Mouse (Mus musculus): Measurements from ENCODE around the gene D10Jhu81e.
A peak's percentile ranks its signal among the peaks of the same experiment; 100 is the strongest.

- TF ChIP-seq POLR2A (IDR thresholded peaks at IDR 0.05; ENCODE audit: borderline replicate concordance, extremely low read depth, low read depth, low read length) (peak; percentile 86; the same call in 1 of the 2 replicates), CTCF (IDR thresholded peaks at IDR 0.05; ENCODE audit: insufficient read depth, low read length) (no peak)
These were observed at the start of gene D10Jhu81e for GRCm38 (mm10) chr10:78169281-78170042.
